Mouse (Mus musculus) cerebellum, adult 2 months (tissue): ENCODE data around the gene Bckdhb. TPM values are rescaled to one million over a fixed set of nuclear protein-coding genes. Genes with fewer than 3 reads are reported as not detected.
A peak's percentile ranks its signal among the peaks of the same experiment; 100 is the strongest.

Experiments used
- DNase-seq, 2 experiments: peaks; one replicate each; pipeline ENCODE4 v3.0.0; 2021
- H3K27ac ChIP-seq: fragments of 200-500 bp; 2 replicates; pipeline ENCODE4 v1.5.1; 2012; ENCODE audit warnings: low read length, control low read depth, inconsistent platforms; ENCODE audit not compliant: insufficient read depth
- H3K27me3 ChIP-seq: fragments of 200-500 bp; 2 replicates; pipeline ENCODE4 v1.6.1; 2012; ENCODE audit warnings: inconsistent platforms, mild to moderate bottlenecking, low read length, moderate library complexity; ENCODE audit not compliant: control insufficient read depth, insufficient read depth
- H3K4me1 ChIP-seq: fragments of 200-500 bp; 2 replicates; pipeline ENCODE4 v1.6.1; 2011; ENCODE audit warnings: low read length; ENCODE audit not compliant: control insufficient read depth, insufficient read depth
- H3K4me3 ChIP-seq: fragments of 200-500 bp; replicated peaks from 2 replicates; pipeline ENCODE3; 2011; ENCODE audit warnings: mild to moderate bottlenecking, low read depth, low read length, control low read depth; ENCODE audit not compliant: insufficient read depth
- CTCF ChIP-seq: fragments of 200-500 bp; IDR thresholded peaks from 2 replicates; pipeline ENCODE4 v1.5.1; 2011; ENCODE audit warnings: low read depth, mild to moderate bottlenecking, control low read depth, low read length, moderate library complexity, borderline replicate concordance; ENCODE audit not compliant: insufficient read depth
- POLR2A ChIP-seq: fragments of 200-500 bp; IDR thresholded peaks from 2 replicates; pipeline ENCODE4 v1.6.1; 2011; ENCODE audit warnings: low read length, control low read depth, borderline replicate concordance; ENCODE audit not compliant: insufficient read depth
- WGBS: fragments of 180-500 bp; shearing (Covaris S2); methylation state at CpG from one replicate; pipeline ENCODE4 v1.1.7; 2018; 5-methylcytosine and 5-hydroxymethylcytosine counted together
- polyA plus RNA-seq: library from polyadenylated mRNA; depleted of rRNA; stranded (reverse); fragments of >200 nt; gene quantifications from 2 replicates; pipeline ENCODE4 v1.2.3, GENCODE M21; 2012; rRNA removed

Gene Bckdhb
- polyA plus RNA-seq, 1 experiment: 60.3 TPM

- H3K4me1 ChIP-seq: no peaks in the 10 kb centered on the region
- H3K27ac ChIP-seq: no peak overlapping the region
- 88% methylated on average over 5 of the region's 5 CpGs for WGBS
- no peaks in the 10 kb centered on the region for H3K27me3 ChIP-seq
- DNase-seq: no peak
- no peak for TF ChIP-seq CTCF
- TF ChIP-seq POLR2A: no peak
- no peak overlapping the region for H3K4me3 ChIP-seq
Measured at GRCm38 (mm10) chr9:84124996-84125395, 200.1 kb downstream of the Bckdhb start.

- Histone ChIP-seq H3K27ac (no peak overlapping the region), H3K4me1 (no peaks in the 10 kb centered on the region), H3K4me3 (no peak overlapping the region), H3K27me3 (no peaks in the 10 kb centered on the region)
- TF ChIP-seq CTCF: no peak
- TF ChIP-seq POLR2A: no peak
- no peak for DNase-seq
- whole genome bisulfite sequencing: 84% methylated on average over 6 of the region's 6 CpGs
Measured at GRCm38 (mm10) chr9:84130338-84130737, 205.4 kb downstream of the Bckdhb start.

- no peaks in the 10 kb centered on the region for H3K27me3 ChIP-seq
- no peak overlapping the region for H3K27ac ChIP-seq
- H3K4me1 ChIP-seq: no peaks in the 10 kb centered on the region
- H3K4me3 ChIP-seq: no peak overlapping the region
- TF ChIP-seq CTCF: no peak
- DNase-seq: no peak
- 92% methylated on average over 12 of the region's 12 CpGs for WGBS
Measured at GRCm38 (mm10) chr9:84135062-84135461, 210.1 kb downstream of the Bckdhb start.

GRCm38 (mm10) chr9:84137192-84137591 is 212.2 kb downstream of the Bckdhb start:
- no peak for DNase-seq
- H3K4me1 ChIP-seq: no peaks in the 10 kb centered on the region
- TF ChIP-seq CTCF: no peak
- WGBS: 94% methylated on average over 6 of the region's 6 CpGs
- H3K27ac ChIP-seq: no peak overlapping the region
- no peaks in the 10 kb centered on the region for H3K27me3 ChIP-seq
- no peak overlapping the region for H3K4me3 ChIP-seq

- TF ChIP-seq CTCF (no peak), POLR2A (no peak)
- Histone ChIP-seq H3K4me3 (no peak overlapping the region), H3K4me1 (no peaks in the 10 kb centered on the region), H3K27me3 (no peaks in the 10 kb centered on the region), H3K27ac (no peak overlapping the region)
- 36% methylated on average over 2 of the region's 2 CpGs for WGBS
- peak in 1 of 2 experiments; percentile 8 for DNase-seq
Measured at GRCm38 (mm10) chr9:84148124-84148523, 223.2 kb downstream of the Bckdhb start.

Other genes starting within 250 kb of the Bckdhb start
- 48.7 and 50.3 TPM in 2 replicates for gene Elovl4, start 118.9 kb upstream of the Bckdhb start, polyA plus RNA-seq
- 0.22 and 0.23 TPM in 2 replicates for gene Ttk, start 90.5 kb upstream of the Bckdhb start, polyA plus RNA-seq